Mouse (Mus musculus): ENCODE data around the gene Prokr2. TPM values are rescaled to one million over a fixed set of nuclear protein-coding genes. Genes with fewer than 3 reads are reported as not detected.

Gene Prokr2
- total RNA-seq, 2 experiments from 2014 or later = 0.10 to 0.12 TPM

Other genes with a start within 250 kb of the Prokr2 start
- 10 to 100 TPM; 12.4 to 14.9 TPM for gene Slc23a2, start 240.3 kb downstream of the Prokr2 start, total RNA-seq (2021)
- 10 to 100 TPM; 24.7 to 26.9 TPM for gene Tmem230, start 137.6 kb downstream of the Prokr2 start, total RNA-seq (2021)
- gene Pcna, start 132.1 kb downstream of the Prokr2 start, total RNA-seq (2021) = 10 to 100 TPM; 40.6 to 41.8 TPM
- gene Cds2, start 122.3 kb downstream of the Prokr2 start, total RNA-seq (2021) = 10 to 100 TPM; 81.6 to 88.8 TPM
- 100 to 1,000 TPM; 151 to 198 TPM for gene Gpcpd1, start 202.3 kb upstream of the Prokr2 start, total RNA-seq (2021)